Mouse (Mus musculus): ENCODE measurements around the gene Med12.

DNA sequence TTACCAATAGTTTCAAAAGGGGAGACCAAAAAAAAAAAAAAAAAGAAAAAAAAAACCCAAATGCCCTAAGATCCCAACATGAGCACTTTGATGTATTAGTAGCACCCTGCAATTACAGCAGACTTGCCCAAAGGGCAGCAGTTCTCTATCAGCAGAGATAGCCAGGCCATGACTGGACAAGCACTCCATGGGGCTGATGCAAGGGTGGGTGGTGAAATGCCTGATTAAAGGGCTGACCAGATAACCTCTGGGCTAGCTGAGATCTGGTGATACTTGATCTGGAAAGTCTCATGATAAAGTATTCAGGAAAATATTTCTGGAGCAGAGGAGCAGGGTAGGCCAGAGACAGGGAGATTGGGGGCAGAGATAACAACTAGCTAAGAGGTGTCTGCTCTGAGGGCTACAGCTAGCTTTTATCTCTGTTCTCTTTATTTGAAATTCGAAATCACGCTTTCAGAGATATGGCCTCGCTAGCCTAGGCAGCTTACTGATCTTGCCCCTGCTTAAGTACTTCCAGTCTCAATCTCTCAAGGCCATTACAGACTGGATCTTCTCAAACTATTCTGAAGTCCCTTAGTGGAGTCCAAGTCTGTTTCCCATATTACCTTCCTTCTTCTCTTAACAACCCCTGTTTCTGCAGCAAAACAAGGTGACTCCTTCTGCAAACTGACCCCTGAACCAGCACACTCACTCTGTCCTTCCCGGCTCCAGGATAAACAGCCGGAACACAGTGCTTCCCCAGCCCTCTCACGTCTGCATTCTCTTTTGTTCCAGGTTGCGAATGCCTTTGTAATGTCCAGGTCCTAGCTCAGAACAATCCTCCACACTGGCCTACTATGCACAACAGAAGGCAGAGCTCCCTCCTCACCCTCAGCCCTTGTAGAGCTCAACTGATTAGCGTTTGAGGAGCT lies 52.4 kb downstream of the Med12 start:
- TF ChIP-seq CTCF (IDR thresholded peaks at IDR 0.05; ENCODE audit: control insufficient read depth, insufficient read depth, low read length) (no peak), POLR2A (IDR thresholded peaks at IDR 0.05; ENCODE audit: borderline replicate concordance, control insufficient read depth, low read depth, low read length) (no peak)

All from bone marrow, adult 2 months (tissue).